Mouse (Mus musculus) neural tube, embryonic 13.5 days (tissue): ENCODE measurements at regions not wholly inside any gene's neighbourhood (a gene's known extent, or its start where the extent isn't known, plus 50 kb on each side); places are given as distances from the start of the nearest gene placed in this dataset. TPM values are rescaled to one million over a fixed set of nuclear protein-coding genes. Genes with fewer than 3 reads are reported as not detected.
"Not testable (repeated sequence)": the region's sequence is repeated elsewhere in the genome, so short reads cannot be mapped to it uniquely, and the experiment has no call there.

Experiments
- ATAC-seq: fragments of 200-750 bp; cut with Nextera tagmentation; 2 replicates; pipeline ENCODE4 v1.8.0; 2017; ENCODE audit warnings: low read depth, mild to moderate bottlenecking, moderate TSS enrichment, moderate library complexity
- H3K27ac ChIP-seq: fragments of 300-500 bp; sonication (generic); replicated peaks from 2 replicates; pipeline ENCODE4 v1.5.1; 2015; ENCODE audit warnings: moderate library complexity, mild to moderate bottlenecking, inconsistent platforms
- H3K27me3 ChIP-seq: fragments of 300-500 bp; sonication (generic); 2 replicates; pipeline ENCODE4 v1.6.1; 2015; ENCODE audit warnings: mild to moderate bottlenecking, inconsistent platforms
- H3K36me3 ChIP-seq: fragments of 300-500 bp; sonication (generic); 2 replicates; pipeline ENCODE4 v1.6.1; 2015; ENCODE audit warnings: mild to moderate bottlenecking, inconsistent platforms
- H3K4me1 ChIP-seq: fragments of 300-500 bp; sonication (generic); replicated peaks from 2 replicates; pipeline ENCODE4 v1.6.1; 2015; ENCODE audit warnings: inconsistent platforms
- H3K4me2 ChIP-seq: fragments of 300-500 bp; sonication (generic); 2 replicates; pipeline ENCODE4 v1.6.1; 2015; ENCODE audit warnings: inconsistent platforms, mild to moderate bottlenecking, moderate library complexity
- H3K4me3 ChIP-seq: fragments of 300-500 bp; sonication (generic); 2 replicates; pipeline ENCODE4 v1.5.1; 2015; ENCODE audit warnings: mild to moderate bottlenecking, inconsistent platforms
- H3K9ac ChIP-seq: fragments of 300-500 bp; sonication (generic); 2 replicates; pipeline ENCODE4 v1.6.1; 2015; ENCODE audit warnings: moderate library complexity, mild to moderate bottlenecking, inconsistent platforms
- H3K9me3 ChIP-seq: fragments of 300-500 bp; sonication (generic); 2 replicates; pipeline ENCODE4 v1.6.1; 2016; ENCODE audit warnings: inconsistent platforms
- WGBS: fragments of 180-500 bp; shearing (Covaris S2); methylation state at CpG from one replicate; pipeline ENCODE4 v1.1.7; 2015; 5-methylcytosine and 5-hydroxymethylcytosine counted together
- microRNA-seq: library from miRNA; unstranded; fragments of <30 nt; microRNA quantifications from one replicate; pipeline ENCODE4, GENCODE M21; 2016

- Histone ChIP-seq H3K27me3 (no peaks in the 10 kb centered on the region), H3K4me1 (no peaks in the 10 kb centered on the region), H3K9me3 (no peaks in the 10 kb centered on the region), H3K36me3 (no peaks in the 10 kb centered on the region), H3K4me2 (no peak overlapping the region), H3K4me3 (no peak overlapping the region), H3K9ac (no peak overlapping the region), H3K27ac (no peak overlapping the region)
- 93% methylated on average over 4 of the region's 4 CpGs for WGBS
- no peak for ATAC-seq
Observed at GRCm38 (mm10) chr11:16669453-16670251, 82.4 kb upstream of the Egfr start.

- no peak for ATAC-seq
- H3K4me3 ChIP-seq, result no peak overlapping the region
- no peak overlapping the region for H3K9ac ChIP-seq
- H3K4me1 ChIP-seq, result no peaks in the 10 kb centered on the region
- no peak overlapping the region for H3K27ac ChIP-seq
- WGBS, result 76% methylated on average over 1 of the region's 1 CpGs
- H3K4me2 ChIP-seq, result no peak overlapping the region
- H3K9me3 ChIP-seq, result no peaks in the 10 kb centered on the region
- H3K36me3 ChIP-seq, result no peaks in the 10 kb centered on the region
- H3K27me3 ChIP-seq, result no peaks in the 10 kb centered on the region
Observed at GRCm38 (mm10) chr11:16670282-16670681, 81.7 kb upstream of the Egfr start.

- not testable (repeated sequence) for H3K4me3 ChIP-seq, H3K36me3 ChIP-seq, H3K4me2 ChIP-seq, H3K9ac ChIP-seq, H3K27me3 ChIP-seq, ATAC-seq, H3K9me3 ChIP-seq, H3K27ac ChIP-seq, H3K4me1 ChIP-seq
- WGBS, result 12% methylated on average over 1 of the region's 1 CpGs
Observed at GRCm38 (mm10) chr11:16675951-16676350, 76.1 kb upstream of the Egfr start.

- ATAC-seq, result no peak
- Histone ChIP-seq H3K36me3 (no peaks in the 10 kb centered on the region), H3K9ac (no peak overlapping the region), H3K27ac (no peak overlapping the region), H3K9me3 (no peaks in the 10 kb centered on the region), H3K4me1 (no peaks in the 10 kb centered on the region), H3K27me3 (no peaks in the 10 kb centered on the region), H3K4me2 (no peak overlapping the region), H3K4me3 (no peak overlapping the region)
- 96% methylated on average over 1 of the region's 1 CpGs for WGBS
Observed at GRCm38 (mm10) chr11:16683538-16683937, 68.5 kb upstream of the Egfr start.

- WGBS, result 88% methylated on average over 1 of the region's 1 CpGs
- no peaks in the 10 kb centered on the region for H3K36me3 ChIP-seq
- no peaks in the 10 kb centered on the region for H3K4me1 ChIP-seq
- no peak overlapping the region for H3K9ac ChIP-seq
- H3K27ac ChIP-seq, result no peak overlapping the region
- no peaks in the 10 kb centered on the region for H3K9me3 ChIP-seq
- no peak overlapping the region for H3K4me3 ChIP-seq
- no peak overlapping the region for H3K4me2 ChIP-seq
- no peaks in the 10 kb centered on the region for H3K27me3 ChIP-seq
- no peak for ATAC-seq
Observed at GRCm38 (mm10) chr11:16695596-16695995, 56.4 kb upstream of the Egfr start.

- 74% methylated on average over 2 of the region's 2 CpGs for WGBS
- Histone ChIP-seq H3K27ac (no peak overlapping the region), H3K4me1 (no peaks in the 10 kb centered on the region), H3K4me3 (no peak overlapping the region), H3K9ac (no peak overlapping the region), H3K9me3 (no peaks in the 10 kb centered on the region), H3K4me2 (no peak overlapping the region), H3K27me3 (no peaks in the 10 kb centered on the region), H3K36me3 (no peaks in the 10 kb centered on the region)
- no peak for ATAC-seq
Observed at GRCm38 (mm10) chr11:16696787-16697186, 55.2 kb upstream of the Egfr start.

GRCm38 (mm10) chr11:16701826-16702225 is 50.2 kb upstream of the Egfr start:
- no peaks in the 10 kb centered on the region for H3K9me3 ChIP-seq
- ATAC-seq, result no peak
- H3K9ac ChIP-seq, result no peak overlapping the region
- H3K4me3 ChIP-seq, result no peak overlapping the region
- WGBS, result 88% methylated on average over 4 of the region's 4 CpGs
- H3K4me1 ChIP-seq, result no peaks in the 10 kb centered on the region
- no peaks in the 10 kb centered on the region for H3K27me3 ChIP-seq
- no peak overlapping the region for H3K4me2 ChIP-seq
- no peak overlapping the region for H3K27ac ChIP-seq
- H3K36me3 ChIP-seq, result no peaks in the 10 kb centered on the region

Small RNAs in the stretch of these regions (microRNA-seq; reads per million reads assigned to microRNA genes)
- gene Gm24714, result not detected
